Mouse (Mus musculus) A20 (cell line): Measurements from ENCODE around the gene Gm10961.

ENCODE experiments used
- DNase-seq: peaks from one replicate; pipeline ENCODE4 v3.0.0-alpha.2; 2011; ENCODE audit warnings: low read depth, low spot score

Gene Gm10961

GRCm38 (mm10) chr3:107630682-107631522, at the start of gene Gm10961:
TSS of gene Gm10961 (plus strand) at chr3:107631322.
- no peak for DNase-seq

GRCm38 (mm10) chr3:107582130-107582874, 48.8 kb upstream of the Gm10961 start:
- no peak for DNase-seq

GRCm38 (mm10) chr3:107582875-107583767, 48.0 kb upstream of the Gm10961 start:
- DNase-seq: no peak

- DNase-seq: no peak
Observed at GRCm38 (mm10) chr3:107583893-107584292, 47.2 kb upstream of the Gm10961 start.

GRCm38 (mm10) chr3:107586504-107586903, 44.6 kb upstream of the Gm10961 start:
- no peak for DNase-seq

GRCm38 (mm10) chr3:107591612-107592011, 39.5 kb upstream of the Gm10961 start:
- DNase-seq: no peak

GRCm38 (mm10) chr3:107593632-107594031, 37.5 kb upstream of the Gm10961 start:
- DNase-seq: no peak

- no peak for DNase-seq
Observed at GRCm38 (mm10) chr3:107594662-107595263, 36.4 kb upstream of the Gm10961 start, which contains the start of gene Alx3. TSS of gene Alx3 (plus strand) at chr3:107595031.

GRCm38 (mm10) chr3:107595264-107595937, 35.7 kb upstream of the Gm10961 start:
- no peak for DNase-seq

GRCm38 (mm10) chr3:107595938-107596461, 35.1 kb upstream of the Gm10961 start:
- DNase-seq: no peak

GRCm38 (mm10) chr3:107596559-107596958, 34.6 kb upstream of the Gm10961 start:
- no peak for DNase-seq

GRCm38 (mm10) chr3:107597134-107597533, 34.0 kb upstream of the Gm10961 start:
- no peak for DNase-seq

GRCm38 (mm10) chr3:107597586-107598389, 33.3 kb upstream of the Gm10961 start:
- DNase-seq: no peak

GRCm38 (mm10) chr3:107600127-107600526, 31.0 kb upstream of the Gm10961 start:
- no peak for DNase-seq

- DNase-seq: peak; percentile 58
Observed at GRCm38 (mm10) chr3:107605304-107605703, 25.8 kb upstream of the Gm10961 start.

GRCm38 (mm10) chr3:107607221-107607620, 23.9 kb upstream of the Gm10961 start:
- DNase-seq: no peak

GRCm38 (mm10) chr3:107608808-107609207, 22.3 kb upstream of the Gm10961 start:
- no peak for DNase-seq

GRCm38 (mm10) chr3:107609376-107609775, 21.7 kb upstream of the Gm10961 start:
- DNase-seq: no peak

- DNase-seq: no peak
Observed at GRCm38 (mm10) chr3:107611394-107611793, 19.7 kb upstream of the Gm10961 start.
